Mouse (Mus musculus): ENCODE measurements around the gene Gm20538.

Gene Gm20538

DNA sequence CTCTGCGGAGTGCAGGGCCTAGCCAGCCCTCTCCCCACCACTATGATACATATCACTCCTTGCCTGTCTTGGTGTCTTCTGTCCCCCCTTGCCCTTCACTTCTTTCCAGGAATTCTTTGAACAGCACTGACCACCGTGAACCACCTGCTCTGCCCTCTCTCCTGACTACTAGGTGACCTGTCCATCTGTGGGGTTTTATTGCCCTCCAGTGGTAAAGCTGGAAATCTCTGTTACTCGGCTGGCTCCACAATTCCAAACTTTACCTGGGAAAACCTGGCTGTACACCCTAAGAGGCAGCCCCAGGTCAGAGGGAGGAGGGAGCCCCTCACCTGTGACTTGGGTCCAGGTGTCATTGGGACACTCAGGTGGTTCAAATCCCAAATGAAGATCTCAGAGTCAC is 17.3 kb downstream of the Gm20538 start:
- DNase-seq (ENCODE audit: low read depth, low spot score): no peak

DNA sequence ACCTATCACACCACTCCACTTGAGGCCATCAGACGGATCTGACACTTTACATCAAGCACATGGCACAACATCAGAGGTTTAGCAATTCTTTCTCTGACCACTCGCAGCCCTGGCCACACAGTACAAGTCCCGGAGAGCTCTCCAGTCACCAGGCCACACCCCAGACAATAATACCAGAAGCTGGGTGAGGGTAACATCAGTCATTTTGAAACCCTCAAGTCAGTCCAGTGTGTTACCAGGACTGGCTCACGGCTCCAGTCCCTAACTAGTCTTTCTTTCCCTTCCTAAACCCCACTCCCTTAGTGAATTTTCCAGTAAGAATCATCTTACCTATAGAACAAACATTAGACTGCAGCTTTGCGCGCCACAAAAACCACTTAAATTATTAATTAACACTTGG is 22.6 kb downstream of the Gm20538 start:
- no peak for DNase-seq (ENCODE audit: low read depth, low spot score)

DNA sequence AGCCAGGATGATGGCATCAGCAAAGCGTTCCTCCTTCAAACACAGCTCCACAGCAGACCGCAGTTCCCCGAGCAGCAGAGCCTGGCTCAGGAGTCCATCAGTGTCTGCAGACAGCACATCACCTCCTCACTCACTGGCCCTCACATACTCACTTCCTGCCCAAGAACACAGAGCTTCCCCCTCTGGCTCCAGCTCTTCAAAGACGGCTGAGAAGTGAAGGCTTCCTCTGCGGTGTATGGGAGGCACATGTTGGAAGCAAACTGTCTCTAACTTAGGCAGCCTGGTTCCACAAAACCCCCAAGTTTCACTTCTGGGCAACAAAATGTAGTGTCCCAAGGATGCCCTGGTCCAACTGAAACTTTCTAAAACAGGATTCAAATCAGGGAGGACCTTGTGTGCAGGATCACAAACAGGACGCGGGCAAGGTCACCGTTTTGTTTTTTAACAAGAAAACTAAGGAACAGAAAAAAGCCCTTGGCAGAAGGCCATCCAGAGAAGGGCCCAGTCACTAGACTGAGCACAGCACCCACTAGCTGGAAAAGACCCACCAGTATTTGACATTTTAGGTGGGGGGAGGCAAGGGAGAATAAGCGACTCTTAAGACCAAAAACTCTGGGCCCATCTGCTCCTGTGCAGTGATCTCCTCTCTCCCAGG is 27.0 kb downstream of the Gm20538 start:
- DNase-seq (ENCODE audit: low read depth, low spot score): no peak

GRCm38 (mm10) chr19:44519152-44519551 is 33.5 kb downstream of the Gm20538 start:
- no peak for DNase-seq (ENCODE audit: low read depth, low spot score)

DNA sequence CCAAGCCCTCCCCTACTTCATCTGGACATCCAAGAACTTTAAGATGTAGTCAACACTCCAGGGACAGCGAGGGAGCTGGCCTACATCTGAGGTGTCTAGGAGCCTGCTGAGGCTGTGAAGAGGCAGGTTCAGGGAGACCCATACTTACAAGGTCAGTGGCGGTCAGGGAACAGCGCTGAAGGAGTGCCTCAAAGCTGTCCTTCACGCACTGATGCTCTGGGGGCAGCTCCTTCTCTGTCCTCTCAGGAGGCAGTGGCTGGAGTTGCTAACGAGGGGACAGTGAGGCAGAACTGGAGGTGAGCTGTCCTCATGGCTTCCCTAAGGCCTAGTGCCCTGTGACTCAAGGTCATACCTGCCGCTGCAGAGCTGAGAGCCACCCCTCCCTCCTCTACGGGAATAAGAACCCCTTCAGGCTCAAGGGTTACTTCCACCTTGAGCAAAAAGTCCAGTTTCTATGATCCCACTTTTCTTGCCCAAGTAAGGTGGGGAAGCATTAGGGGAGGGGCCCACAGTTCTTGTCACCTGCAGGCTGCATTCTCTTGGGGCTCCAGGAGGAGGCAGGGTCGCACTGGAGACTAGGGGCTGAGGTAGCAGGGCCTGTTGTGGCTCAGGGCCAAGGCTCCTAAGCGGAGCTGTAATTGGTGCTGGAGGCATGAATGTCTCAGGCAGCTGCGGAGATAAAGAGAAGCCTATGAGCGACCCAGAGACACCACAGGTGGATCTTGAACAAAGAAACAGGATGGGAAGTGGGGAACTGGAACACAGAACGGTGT is 34.4 kb downstream of the Gm20538 start:
- no peak for DNase-seq (ENCODE audit: low read depth, low spot score)

DNA sequence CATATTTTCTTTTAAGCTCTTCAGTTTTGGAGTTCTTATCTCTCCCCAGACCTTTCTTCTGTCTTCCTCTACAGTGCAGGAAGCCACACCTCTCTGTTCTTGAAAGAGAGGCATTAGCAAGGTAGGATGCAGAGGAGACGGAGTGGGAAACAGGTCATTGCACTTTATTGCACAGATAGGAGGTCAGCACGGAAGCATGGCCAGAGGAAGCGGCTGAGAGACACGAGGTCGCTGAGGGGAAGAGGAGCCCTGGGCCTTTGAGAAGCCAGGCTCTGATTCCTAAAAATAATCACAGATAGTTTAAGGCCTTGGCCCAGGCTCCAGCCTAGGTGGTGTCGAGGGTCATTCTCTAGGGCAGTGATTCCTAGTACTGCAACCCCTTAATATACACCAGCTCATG is 36.9 kb downstream of the Gm20538 start:
- no peak for DNase-seq (ENCODE audit: low read depth, low spot score)

GRCm38 (mm10) chr19:44514521-44515451 is 37.8 kb downstream of the Gm20538 start:
- DNase-seq (ENCODE audit: low read depth, low spot score): no peak

- no peak for DNase-seq (ENCODE audit: low read depth, low spot score)
Observed at GRCm38 (mm10) chr19:44513921-44514482, 38.6 kb downstream of the Gm20538 start.

DNA sequence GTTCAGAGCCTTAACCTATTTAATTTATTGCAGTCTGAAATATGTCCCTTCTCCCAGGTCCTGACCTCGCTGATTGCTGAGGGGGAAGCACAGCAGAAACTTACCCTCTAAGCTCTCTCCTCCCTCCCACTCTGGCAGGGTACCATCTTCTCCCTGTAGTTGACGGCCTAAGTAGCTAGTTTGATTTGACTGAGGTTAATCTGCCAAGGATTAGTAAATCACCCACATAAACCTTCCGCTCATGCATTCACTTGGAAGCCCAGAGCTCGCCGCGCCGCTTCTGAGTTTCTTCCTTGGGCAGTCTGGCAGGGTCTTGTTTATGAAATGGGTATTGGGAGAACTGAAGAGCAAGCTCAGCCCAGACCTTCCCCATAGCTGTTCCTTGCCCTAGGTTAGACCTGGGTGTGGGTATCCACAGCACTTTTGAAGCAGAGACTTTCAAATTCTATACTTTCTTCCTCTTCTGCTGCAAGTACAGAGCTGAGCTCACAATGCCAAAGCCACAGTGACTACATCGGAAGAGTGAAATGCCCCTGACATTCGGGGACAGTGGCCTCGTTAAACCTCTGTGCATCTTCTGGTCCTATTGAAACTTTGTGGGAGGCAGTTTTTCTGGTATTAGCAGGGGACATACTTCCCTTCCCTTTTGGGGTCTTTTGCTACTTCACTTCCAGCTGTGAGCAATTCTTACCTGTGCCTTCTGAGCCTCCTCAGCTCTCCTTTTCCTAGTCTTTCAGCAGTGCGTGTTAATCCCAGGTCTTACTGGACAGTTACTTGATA is 39.4 kb downstream of the Gm20538 start:
- DNase-seq (ENCODE audit: low read depth, low spot score): no peak

DNA sequence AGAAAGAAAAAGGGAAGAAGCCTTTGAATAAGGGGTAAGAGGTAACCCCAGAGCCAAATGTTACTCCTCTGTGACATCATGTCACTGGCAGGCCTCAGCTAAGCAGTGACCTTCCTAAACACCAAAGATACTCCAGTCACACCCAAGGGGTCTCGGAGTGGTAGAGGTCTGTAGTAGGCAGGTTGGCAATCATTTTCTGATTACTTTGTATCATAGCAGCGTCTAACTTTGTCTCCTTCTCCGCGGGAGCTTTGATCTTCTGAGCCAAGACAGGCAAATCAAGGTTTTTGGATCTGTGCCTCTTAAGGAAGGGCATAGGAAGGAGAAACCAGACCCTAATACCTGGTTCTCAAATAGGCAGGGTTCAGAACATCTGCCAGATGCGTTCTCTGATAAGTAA is 40.0 kb downstream of the Gm20538 start:
- no peak for DNase-seq (ENCODE audit: low read depth, low spot score)

DNA sequence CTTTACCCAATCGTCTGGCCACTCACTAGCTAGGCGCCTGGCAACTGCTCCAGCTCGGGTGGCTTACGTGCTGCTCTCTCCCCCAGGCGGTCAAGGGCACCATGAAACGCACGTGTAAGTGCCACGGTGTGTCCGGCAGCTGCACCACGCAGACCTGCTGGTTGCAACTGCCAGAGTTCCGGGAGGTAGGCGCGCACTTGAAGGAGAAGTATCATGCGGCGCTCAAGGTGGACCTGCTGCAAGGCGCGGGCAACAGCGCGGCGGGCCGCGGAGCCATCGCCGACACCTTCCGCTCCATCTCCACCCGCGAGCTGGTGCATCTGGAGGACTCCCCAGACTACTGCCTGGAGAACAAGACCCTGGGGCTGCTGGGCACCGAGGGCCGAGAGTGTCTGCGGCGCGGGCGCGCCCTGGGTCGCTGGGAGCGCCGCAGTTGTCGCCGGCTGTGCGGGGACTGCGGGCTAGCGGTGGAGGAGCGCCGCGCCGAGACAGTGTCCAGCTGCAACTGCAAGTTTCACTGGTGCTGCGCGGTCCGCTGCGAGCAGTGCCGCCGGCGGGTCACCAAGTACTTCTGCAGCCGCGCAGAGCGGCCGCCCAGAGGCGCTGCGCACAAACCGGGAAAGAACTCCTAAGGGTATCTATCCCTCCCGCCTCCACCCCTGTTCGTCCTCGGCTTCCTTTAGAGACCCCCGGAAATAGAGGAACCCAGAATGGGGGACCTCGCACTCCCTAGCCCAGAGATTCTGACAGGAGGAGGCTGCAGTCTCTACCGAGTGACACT is 41.0 kb downstream of the Gm20538 start:
- no peak for DNase-seq (ENCODE audit: low read depth, low spot score)

GRCm38 (mm10) chr19:44510534-44511175 is 42.0 kb downstream of the Gm20538 start:
- no peak for DNase-seq (ENCODE audit: low read depth, low spot score)

- DNase-seq (ENCODE audit: low read depth, low spot score): no peak
Observed at GRCm38 (mm10) chr19:44502741-44503140, 49.9 kb downstream of the Gm20538 start.

DNA sequence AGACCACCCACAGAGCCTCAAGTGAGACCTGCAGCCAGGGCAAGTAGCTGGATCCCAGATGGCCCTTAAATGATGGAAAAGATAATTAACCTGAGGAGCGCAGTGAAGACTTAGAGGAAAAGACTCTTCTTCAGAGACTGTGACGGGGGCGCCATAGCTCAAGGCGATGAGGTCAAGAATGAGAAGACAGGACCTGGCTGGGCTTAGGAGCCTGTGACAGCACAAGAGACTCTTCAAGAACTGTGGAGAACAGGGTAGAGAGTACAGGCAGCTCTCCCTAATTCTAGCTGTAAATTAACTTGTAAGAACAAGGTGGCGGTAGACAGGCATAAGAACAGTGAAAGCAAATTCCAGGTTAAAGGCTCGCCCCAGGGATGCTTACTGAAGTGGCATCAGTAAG is 50.7 kb downstream of the Gm20538 start:
- DNase-seq (ENCODE audit: low read depth, low spot score): no peak

GRCm38 (mm10) chr19:44500240-44500639 is 52.4 kb downstream of the Gm20538 start:
- no peak for DNase-seq (ENCODE audit: low read depth, low spot score)

DNA sequence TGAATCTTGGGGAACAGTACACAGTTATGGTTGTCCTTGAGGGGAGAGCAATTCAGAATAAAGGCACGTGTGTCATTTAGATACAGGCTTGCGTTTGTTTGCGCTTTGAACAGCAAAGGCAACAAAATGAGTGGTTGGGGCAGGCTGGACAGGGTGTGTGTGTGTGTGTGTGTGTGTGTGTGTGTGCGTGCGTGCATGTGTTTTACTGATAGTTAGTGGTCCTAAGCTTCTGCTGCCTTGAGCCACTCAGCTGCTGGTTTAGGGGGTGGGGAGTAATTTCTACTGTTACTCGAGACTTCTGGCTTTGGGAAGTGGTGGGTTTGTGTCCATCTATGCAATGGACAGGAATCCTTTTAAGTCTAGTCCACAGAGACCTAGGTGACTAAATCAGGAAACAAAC is 53.7 kb downstream of the Gm20538 start:
- no peak for DNase-seq (ENCODE audit: low read depth, low spot score)

GRCm38 (mm10) chr19:44496941-44497340 is 55.7 kb downstream of the Gm20538 start:
- no peak for DNase-seq (ENCODE audit: low read depth, low spot score)

DNA sequence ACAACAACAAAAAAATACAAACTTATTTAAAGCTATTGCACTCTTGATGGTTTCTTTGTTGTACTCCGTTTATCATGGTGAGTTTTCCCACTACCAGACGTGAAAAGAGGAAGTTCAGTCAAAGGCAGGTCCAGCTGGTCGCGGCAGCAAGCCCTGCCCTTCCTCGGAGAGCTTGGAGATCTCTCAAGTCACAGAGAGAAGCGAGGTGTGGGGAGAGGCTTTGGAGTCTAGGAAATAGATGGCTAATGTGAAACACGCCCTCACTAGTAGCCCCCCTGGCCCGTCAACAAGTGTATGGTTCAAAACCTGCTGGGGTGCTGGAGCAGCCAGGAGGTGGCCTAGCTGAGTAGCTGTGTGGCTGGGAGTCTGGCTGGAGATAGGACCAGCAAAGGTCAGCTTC is 56.1 kb downstream of the Gm20538 start:
- no peak for DNase-seq (ENCODE audit: low read depth, low spot score)

Data from telencephalon, adult 2 months (tissue).